Mouse (Mus musculus): Measurements from ENCODE around the gene 4921504E06Rik.

DNA sequence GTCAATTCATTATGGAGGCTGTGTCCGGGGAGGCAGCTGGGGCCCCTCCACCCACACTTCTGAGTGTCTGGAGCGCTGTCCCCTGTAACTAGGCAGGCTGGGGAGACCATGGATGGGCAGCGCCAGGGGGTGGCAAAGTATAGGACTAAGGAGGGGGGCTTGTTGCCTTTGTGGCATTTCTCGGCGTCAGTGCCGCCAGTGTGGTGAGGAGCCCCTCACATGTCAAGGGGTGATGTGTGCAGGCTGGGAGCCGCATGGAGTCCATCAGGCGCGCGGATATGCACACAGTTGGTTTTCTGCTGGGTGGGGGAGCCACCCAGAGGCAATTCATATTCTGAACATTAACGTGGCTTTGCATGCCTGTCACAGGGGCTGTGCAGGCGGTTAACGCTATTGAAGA is 35.8 kb downstream of the 4921504E06Rik start:
- no peak for TF ChIP-seq CTCF (IDR thresholded peaks at IDR 0.05; ENCODE audit: low read depth, low read length)
- no peak for TF ChIP-seq POLR2A (IDR thresholded peaks at IDR 0.05; ENCODE audit: insufficient read depth, low read length)
- no peak for TF ChIP-seq EP300 (IDR thresholded peaks at IDR 0.05; ENCODE audit: insufficient read depth, low read depth, low read length)

All from ES-Bruce4 (cell line).